Mouse (Mus musculus) WW6 (cell line): ENCODE results near the gene Ankrd60.
A peak's percentile ranks its signal among the peaks of the same experiment; 100 is the strongest.

ENCODE experiments used
- DNase-seq: peaks from one replicate; pipeline ENCODE4 v3.0.0-alpha.2; 2013; ENCODE audit warnings: low read depth, low spot score

Gene Ankrd60

DNA sequence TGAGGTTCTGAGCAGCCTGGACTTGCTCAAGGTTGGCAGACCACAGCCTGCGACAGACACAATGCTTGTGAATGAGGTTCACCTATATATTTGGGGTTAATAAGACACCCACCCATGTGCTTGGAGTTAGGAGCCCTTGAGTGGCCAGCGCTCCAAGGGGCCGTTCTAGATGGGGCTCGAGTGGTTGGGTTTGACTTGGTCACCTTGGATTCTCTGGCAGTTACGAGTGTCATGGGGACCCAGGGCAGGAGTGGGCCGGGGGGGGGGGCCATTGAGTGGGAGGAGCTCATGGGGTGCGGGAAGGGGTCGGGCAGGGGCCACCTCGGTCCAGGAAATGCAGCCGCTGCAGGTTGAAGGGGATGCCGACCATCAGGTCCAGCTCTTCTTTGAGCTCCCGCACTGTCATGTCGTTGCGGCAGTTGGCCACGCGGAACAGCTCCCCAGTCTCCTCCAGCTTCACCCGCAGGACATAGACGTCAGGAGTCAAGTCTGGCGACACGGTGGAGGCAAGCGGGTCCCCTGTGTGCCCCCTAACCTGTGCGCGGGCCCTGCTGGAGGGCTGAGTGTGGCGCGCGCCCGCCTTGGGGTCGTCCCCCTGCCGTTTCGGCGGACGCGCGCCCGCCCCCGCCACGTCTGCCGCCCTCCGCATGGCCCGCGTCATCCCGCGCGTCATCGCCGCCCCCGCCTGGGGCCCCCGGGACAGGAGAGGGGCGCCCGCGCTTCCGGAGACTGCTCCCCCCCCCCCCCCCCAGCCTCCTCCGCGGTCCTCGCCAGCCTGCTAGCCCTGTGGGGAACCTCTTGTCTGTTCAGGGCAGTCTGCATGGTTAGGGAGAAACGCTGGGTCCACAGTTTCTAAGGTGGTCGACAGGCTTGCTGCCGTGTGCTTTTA is at the start of gene Ankrd60:
Gene Ankrd60 (minus strand): TSS at position 697 of the 889 bp plus-strand sequence.
- DNase-seq = no peak

DNA sequence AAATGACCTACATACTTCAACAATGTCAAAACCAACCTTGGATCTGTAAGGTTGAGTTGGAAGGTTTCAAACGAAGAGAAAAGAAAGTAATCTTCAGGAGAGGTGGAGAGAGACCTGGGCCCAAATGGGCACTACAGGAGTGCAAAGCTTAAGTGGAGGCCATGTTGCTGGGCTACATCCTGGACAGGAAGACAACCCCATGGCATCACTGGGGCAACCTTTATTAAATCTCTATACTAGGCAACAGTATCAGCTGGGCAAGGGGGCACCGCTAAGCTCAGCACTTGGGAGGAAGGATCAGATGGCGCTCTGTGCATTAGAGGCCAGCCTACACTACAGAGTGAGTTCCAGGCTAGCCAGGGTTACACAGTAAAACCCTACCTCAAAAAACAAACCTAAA is 47.6 kb upstream of the Ankrd60 start:
- DNase-seq = no peak

DNA sequence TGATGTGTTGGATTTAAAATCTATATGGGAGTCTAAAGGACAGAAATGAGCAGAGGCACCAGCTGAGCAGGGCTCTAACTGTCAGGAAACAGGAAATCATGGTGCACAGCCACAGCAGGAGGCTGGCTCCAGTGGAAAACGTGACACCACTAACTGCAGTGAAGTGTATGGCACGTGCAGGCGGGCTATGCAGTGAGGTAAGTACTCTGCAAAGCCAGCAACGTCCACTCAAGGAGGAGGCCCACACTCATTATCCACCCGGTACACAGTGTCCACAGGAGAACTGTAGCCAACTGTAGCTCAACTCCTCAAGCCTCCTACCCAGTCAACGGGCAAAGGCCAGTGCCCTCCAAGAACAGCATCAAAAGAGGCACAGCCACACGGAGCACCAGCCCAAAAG is 46.5 kb upstream of the Ankrd60 start:
- DNase-seq = no peak

DNA sequence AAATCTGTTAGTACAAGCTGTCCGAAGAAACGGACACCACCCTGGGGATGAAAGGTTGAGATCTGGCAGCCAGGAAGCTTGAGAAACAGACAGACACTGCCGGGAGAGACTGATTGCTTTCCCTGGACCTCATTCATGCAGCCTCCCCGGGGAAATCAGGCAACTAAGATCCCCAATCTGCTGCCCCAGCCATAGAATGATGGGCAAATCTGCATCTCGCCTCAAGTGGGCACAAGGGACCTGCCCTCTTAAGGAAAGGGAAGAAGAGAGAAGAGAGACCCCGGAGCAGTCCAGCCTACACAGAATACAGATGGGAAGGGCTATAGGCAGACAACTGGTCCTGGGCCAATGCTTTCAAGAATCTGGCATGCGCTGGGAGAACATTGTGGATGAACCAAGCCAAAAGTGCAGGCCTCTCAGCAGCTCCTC is 44.0 kb upstream of the Ankrd60 start:
- DNase-seq = no peak

DNA sequence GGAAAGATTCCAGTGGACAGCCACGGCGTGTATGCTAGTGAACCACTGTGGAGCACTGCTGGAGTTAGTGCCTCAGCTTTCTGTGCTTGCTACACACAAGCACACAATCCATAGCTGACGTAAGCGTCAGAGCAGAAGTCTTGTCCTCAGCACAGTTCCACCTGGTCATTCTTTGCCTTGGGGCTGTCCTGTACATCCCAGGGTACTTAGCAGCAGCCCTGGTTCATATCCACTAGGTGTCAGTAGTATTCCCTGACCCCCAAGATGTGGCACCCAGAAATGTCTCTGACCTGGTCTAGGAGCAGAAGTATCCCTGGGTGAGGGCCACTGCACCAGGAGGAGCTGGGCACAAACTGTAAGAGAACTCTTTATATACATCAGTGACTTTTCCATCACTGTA is 42.5 kb upstream of the Ankrd60 start:
- no peak for DNase-seq

DNA sequence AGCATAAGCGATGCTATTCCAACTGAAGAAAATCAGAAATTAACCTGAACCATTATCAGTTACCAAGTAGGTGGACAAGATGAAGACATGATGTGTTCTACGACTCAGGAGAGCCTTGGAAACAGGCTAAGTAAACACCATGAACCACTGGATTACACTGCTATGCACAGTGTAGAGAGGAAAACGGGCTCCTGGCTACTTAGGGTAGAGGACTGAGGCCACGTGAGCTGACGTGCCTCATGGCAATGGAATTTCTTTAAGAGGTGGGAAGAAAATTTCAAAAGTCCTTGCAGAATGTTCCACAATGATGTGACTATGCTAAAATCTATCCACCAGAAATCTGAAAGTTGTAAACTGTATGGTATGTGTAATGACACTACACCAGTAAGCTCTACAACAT is 41.0 kb upstream of the Ankrd60 start:
- no peak for DNase-seq

DNA sequence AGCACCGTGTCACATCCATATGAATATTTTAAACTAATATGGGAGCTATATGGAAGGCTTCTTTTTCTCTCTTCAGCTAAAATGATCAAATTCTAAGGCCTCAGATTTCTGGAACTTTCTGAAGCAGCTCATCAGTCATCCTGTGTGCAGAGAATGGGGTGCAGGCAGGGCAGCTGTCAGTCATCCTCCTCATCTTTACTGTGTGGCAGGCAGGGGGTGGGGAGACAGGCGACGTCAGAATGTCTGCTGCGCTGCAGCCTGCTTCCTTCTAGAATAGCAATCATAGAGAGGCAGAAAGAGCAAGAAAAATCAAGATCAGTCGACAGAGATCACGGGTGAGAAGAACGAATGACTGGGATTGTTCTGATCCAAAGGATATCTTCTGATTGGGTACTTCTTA is 38.0 kb upstream of the Ankrd60 start:
- DNase-seq = no peak

DNA sequence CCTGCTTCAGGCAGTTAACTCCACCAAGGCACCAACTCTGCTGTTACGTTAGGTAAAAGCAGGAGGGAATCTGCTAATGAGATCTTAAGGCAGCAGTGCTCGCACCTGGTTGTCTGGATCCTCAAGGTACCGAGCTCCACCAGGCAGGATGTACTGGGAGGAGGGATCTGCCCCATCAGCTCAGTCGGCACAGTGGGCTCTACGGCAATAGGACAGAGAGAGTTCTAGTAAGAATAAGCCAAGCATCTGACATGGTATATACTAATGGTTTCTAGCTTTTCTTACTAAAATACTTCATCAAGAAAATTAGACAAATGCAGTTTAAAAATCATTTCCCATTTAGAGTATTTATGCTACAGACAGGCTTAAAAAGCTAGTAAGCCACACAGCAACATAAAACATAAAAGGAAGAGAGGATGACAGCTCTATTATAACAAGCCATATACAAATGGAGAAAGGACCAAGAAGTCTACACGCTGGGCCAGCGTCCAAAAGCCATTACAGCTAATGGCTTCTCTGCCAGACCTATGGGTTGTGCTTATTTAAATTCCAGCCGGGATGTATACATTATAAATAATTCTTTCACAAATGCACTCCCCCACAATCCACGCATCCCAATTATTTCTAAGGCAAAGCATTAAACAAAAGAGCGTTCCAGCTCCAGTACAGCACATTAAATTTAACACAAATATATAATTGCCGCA is 37.4 kb upstream of the Ankrd60 start:
- no peak for DNase-seq

DNA sequence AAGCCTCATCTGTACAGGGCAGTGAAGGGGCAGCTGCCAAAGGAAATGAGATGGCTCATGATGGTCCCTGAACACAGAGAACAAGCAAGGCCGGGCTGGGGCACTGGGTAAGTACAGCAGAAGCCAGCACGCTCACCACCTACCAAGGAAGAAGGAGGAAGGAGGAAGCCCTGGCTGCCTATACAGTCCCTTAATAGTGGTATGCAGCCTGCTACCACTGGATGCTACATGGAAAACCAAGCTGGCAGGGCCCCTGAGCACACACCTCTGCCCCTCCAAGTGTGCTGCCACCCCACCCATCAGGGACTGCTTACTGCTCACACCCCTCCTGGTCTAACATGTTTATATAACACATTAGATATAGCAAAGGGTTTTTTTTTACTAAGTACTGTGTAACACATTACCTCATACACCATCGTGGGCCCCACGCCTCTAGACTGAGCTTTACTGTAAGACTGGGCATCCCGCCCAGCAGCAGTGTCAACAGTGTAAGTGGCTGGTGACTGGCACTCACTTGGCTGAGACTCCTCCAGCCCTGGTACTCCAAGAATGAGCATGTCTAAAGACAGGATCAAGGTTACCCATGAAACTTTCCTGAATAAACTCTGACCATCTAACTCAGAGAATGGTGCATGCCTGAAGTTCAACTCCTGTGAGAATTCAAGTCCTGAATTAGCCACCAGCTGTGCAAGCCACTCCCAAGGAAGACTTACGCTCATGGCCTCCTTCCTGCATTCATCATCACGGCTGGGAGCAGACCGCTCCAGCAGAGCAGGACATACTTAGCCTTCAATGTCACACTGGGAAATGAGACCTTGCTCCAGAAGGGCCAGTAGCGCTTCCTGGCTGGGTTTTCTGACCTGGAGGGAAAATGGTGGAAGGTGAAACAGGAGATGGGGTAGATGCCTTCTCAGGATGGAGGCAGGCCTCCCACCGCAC is 30.1 kb upstream of the Ankrd60 start:
- no peak for DNase-seq

DNA sequence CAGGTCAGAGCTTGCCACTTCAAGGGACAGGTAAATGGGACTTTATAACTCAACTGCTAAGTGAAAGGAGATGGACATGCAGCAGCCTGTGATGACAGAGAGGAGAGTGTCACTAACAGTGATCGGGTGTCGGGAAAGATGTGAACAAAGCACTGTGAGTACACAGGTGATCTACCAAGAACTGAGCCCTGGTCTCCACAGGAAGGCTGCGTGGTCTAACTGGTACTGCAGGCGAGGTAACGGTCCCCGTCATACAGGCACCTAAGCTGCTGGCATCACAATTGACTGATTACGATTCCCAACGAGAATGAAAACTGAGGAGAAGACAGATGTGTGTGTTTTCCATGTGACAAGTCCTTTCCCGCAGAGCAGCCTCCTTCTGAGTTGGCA is 28.2 kb upstream of the Ankrd60 start:
- DNase-seq = no peak

DNA sequence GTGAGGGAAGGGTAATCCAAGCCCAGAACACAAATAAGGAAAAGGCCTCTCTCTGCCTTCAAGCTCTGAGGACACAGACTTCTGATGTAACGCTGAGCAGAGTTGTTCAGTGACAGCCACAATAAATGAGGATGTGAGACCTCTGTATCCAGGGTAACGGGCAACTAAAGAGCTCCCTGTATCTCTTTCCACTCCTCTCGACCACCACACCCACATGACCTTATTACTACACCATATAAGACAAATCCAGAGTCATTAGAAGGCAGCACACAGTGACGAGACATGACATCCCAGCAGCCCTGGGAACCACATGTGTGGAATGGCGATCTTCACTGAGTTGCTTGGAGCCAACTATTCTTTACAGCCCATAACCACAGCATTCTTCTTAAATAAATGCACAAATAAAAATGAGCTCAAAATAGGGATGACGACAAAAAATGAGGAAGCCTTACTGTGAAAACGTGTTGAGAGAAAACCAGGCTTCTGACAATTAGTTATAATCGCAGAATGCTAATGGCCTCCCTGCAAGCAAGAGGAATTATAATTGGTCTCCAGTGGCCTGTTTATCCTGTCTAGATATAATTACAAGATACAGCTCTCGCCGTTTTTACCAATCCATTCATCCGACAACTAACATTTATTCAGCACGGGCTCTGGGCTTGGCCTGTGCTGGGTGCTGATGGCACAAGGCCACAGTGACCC is 27.7 kb upstream of the Ankrd60 start:
- no peak for DNase-seq

DNA sequence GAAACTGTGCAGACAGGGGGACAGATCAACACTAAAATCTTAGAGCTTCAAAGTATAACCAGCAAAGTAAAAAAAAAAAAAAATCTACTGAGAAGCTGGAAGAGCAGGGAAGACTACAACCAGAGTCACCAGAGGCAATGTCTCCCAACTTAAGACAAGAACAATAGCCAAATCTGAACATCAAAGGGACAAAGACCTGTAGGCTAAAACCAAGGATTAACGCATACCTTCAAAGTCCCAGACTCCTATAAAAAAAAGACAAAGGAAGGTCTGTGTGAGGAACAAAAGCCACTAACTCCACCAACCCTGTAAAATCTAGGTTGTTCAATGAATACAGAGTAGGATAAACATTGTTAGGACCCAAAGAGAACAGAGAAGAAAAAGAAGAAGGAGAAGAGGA is 23.7 kb upstream of the Ankrd60 start:
- no peak for DNase-seq

DNA sequence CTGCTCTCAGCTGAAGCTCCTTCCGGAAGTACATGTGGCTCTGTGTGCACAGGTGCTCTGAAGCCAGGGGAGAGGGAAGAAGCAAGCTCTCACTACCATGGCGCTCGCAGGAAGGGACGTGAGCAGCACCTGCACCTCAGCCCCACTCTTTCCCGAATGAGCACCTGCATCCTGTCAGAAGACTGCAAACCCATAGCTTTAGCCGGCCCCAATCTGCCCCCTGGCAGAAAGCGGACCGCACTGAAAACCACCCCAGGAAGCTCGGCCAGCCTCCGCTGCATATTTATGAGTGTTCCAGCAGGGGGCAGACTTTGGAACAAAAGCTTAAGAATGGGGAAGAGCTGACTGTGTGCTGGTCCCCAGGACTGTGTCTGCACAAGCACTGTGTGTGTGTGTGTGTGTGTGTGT is 17.2 kb upstream of the Ankrd60 start:
- DNase-seq = no peak

DNA sequence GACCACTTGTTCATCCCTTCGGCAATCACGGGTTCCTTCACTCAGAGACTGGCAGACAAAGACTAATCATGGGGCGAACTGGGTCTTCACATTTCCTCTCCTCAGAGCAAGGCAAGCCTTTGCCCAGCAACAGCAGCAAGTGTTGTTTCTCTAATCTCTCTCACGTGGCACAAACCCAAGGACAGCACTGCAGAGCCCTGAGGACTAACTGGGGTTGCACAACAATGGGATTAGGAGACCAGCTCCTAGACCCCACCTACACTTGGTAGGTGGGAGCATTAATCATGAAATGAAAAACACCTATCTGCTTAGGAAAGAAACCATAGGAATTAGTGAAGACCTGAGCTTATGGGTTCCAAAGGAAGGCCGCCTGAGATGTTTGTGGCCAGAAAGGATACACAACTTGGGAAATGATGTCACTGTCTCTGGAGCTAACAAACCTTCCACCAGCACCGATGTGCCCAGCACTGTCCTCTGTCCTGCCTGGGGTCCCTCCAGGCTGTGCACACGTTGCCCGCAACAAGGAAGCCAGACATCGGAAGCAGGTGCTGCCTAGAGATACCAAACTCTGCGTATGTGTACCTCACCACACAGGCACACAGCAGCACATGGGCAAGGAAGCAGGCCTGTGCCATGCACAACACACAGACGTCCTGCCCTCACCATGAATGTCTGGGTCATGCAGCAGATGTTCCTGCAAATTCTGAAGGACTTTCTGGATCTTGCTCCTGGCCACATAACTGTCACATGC is 16.3 kb upstream of the Ankrd60 start:
- no peak for DNase-seq

DNA sequence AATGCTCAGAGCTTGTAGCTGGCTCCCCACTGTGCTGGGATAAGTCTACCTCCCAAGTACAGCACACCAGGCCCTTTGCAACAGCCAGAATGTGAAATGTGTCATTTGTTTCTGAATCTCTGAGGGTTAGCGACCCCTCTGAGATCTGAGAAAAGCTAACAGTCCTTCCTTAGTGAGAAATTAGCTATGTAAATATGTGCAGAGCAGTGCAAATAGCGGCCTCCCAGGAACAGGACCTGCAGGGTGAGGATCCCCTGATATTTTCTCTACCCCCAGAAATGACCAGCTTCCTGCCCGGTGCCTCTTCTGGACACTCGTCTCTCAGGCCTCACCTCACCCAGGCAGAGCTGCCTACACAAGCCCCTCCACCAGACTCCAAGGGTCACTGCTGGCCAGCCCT is 15.7 kb upstream of the Ankrd60 start:
- DNase-seq = no peak

DNA sequence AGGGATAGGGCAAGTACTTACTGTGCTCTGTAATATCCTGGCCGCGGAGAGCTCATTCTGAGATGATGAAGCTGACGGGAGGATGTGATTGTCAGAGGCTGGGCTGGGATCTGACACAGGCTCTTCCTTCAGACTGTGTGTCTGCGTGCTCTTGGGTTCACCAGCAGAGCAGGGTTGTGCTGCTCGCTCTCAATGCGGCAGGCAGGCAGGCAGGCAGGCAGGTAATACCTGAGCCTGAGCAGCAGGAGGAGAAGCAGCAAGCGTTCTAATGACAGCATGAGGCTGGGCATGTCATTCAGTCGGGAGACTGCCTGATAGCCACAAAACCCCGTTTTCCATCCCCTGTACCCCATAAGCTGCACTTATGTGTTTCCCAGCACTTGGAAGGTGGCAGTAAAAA is 14.6 kb upstream of the Ankrd60 start:
- no peak for DNase-seq

DNA sequence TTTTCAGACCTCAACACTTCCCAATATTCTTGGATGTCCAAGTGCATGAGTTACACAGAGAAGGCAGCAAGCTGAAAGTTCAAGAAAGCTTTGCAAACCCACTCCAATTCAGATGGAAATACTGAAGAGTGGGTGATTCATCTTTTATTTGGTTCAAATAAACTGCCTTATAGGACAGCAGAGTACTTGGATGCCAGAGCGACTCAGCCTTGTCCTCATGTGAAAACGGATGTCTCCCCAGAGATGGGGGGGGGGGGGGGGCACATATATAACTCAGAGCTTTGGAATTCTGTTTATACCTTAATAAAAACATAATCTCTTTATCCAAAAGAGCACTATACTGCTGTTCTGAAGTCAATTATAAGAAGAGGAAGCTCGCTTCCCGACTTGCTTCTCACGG is 9.2 kb upstream of the Ankrd60 start:
- DNase-seq = no peak

DNA sequence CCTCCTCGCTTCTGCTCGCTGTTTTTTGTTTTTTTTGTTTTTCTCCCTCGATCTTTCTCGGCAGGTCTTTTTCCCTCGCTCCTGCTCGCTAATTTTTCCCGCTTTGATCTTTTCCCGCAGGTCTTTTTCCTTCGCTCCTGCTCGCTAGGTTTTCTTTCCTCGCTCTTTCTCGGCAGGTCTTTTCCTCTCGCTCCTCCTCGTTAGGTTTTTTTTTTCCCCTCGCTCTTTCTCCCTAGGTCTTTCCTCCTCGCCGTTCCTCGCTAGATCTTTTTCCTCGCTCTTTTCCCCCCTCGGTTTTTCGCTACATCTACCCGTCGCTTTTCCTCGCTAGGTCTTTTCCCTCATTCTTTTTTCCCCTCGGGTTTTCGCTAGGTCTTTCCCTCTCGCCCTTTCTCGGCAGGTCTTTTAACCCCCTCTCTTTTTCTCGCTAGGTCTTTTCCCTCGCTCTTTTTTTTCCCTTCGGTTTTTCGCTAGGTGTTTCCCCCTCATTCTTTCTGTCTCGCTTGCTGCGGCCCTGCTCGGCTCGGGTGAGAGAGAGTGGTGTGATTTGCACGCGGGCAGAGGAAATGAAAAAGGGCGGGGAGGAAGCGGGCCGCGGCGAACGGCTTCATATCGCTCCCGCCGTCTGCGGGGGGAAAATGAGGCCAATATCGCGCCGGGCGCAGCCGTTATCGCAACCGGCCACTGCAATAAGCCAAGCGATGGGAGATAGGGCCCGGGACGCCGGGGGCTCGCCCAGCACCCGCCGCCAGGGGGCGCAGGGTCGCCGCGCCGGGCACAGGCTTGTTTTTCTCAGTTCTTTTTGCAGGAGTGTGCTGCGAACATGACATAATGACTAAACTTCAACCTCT is 8.2 kb upstream of the Ankrd60 start:
- no peak for DNase-seq

DNA sequence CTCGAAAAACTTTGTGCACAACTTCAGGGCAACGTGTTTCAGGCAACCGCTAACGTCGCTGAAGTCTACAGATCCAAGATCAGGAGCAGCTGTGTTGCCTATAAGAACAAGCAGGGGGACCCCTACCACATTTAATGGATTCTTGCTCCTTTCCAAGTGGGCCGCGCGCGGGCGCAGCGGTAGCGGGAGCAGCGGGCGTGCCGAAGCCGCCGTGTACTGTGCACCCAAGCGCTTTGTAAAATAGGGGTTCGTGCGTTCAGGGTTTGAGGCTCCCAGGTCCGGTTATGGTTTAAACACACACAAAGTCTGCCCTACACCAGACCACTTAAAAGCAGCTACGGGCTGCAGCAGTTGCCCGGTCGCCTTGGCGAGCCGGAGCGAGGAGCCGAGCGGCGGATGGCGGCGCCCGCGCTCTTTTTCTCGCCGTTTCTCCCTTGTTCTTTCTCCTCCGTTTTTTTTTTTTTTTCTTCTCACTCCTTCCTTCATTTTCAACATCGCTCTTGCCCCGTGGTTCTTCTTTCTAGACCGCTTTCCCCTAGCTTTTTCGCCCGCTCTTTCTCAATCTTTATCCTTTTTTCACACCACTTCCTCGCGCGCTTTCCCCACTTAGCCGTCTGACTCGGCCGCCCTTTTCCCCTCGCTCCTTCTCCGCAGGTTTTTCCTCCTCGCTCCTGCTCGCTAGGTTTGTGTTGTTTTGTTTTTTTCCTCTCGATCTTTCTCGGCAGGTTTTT is 7.4 kb upstream of the Ankrd60 start:
- peak; percentile 61 for DNase-seq
